Mouse (Mus musculus) hindbrain, embryonic 10.5 days (tissue): ENCODE data around the gene Tmem30b. TPM values are rescaled to one million over a fixed set of nuclear protein-coding genes. Genes with fewer than 3 reads are reported as not detected.

Source experiments
- DNase-seq: peaks from one replicate; pipeline ENCODE4 v3.0.0-alpha.2; 2017; ENCODE audit warnings: low spot score
- H3K27ac ChIP-seq: fragments of 300-500 bp; sonication (generic); 2 replicates; pipeline ENCODE4 v1.5.1; 2016; ENCODE audit warnings: mild to moderate bottlenecking, moderate library complexity
- H3K27me3 ChIP-seq: fragments of 300-500 bp; sonication (generic); 2 replicates; pipeline ENCODE4 v1.6.1; 2016; ENCODE audit warnings: mild to moderate bottlenecking; ENCODE audit not compliant: poor library complexity, insufficient read depth, severe bottlenecking
- H3K36me3 ChIP-seq: fragments of 300-500 bp; sonication (generic); 2 replicates; pipeline ENCODE4 v1.6.1; 2016; ENCODE audit warnings: mild to moderate bottlenecking, moderate library complexity
- H3K4me1 ChIP-seq: fragments of 300-500 bp; sonication (generic); replicated peaks from 2 replicates; pipeline ENCODE4 v1.6.1; 2016; ENCODE audit warnings: mild to moderate bottlenecking
- H3K4me3 ChIP-seq: fragments of 300-500 bp; sonication (generic); 2 replicates; pipeline ENCODE4 v1.5.1; 2016; ENCODE audit warnings: mild to moderate bottlenecking, moderate library complexity
- H3K9me3 ChIP-seq: fragments of 300-500 bp; sonication (generic); 2 replicates; pipeline ENCODE4 v1.6.1; 2016; ENCODE audit warnings: mild to moderate bottlenecking, moderate library complexity
- WGBS: fragments of 180-500 bp; shearing (Covaris S2); methylation state at CpG from one replicate; pipeline ENCODE4 v1.1.7; 2016; 5-methylcytosine and 5-hydroxymethylcytosine counted together
- polyA plus RNA-seq: library from polyadenylated mRNA; unstranded; fragments of >200 nt; fragmentation: Nextera tagmentation; extraction: Ambion mirVana; gene quantifications from 2 replicates; pipeline ENCODE4 v1.2.1, GENCODE M21; 2016

The Tmem30b gene
- 3.9 and 5.8 TPM in 2 replicates for polyA plus RNA-seq

DNA sequence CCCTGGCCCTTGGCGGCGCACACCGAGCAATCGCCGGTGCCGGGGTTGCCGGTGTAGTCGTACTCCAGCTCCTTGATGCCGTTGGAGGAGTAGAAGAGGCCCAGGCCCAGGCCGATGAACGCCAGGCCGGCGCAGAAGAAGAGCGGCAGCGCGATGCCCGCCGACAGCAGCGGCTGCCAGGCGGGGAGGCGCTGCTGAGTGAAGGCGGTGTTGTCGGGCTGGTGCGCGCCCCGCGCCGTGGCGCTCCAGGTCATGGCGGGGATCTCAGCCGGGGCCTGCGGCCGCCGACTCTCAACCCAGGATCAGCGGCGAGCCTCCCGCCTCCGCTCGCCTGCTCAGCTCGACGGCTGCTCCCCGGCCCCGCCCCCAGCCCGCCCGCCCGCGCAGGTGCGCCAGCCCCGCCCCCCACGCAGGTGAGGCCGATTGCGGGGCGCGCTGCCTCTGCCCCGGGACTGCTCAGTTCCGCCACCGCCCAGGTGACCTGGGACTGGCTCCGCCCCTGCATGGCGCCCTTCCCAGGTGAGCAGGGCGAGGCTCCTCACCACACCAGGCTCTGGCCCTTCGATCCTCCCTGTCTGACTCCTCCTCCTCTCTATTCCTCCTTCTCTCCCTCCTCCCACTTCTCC is at the start of gene Tmem30b:
Gene Tmem30b (minus strand): TSS at position 307 of the 626 bp plus-strand sequence.
- Histone ChIP-seq H3K27me3 (peaks cover 97% of the 10 kb centered on the region), H3K4me1 (peaks cover 34% of the 10 kb centered on the region), H3K27ac (peak within 1 kb of the TSS; percentile 75), H3K36me3 (no peaks in the 10 kb centered on the region), H3K9me3 (no peaks in the 10 kb centered on the region), H3K4me3 (peak within 1 kb of the TSS; percentile 56)
- 2% methylated on average over 60 of the region's 61 CpGs for WGBS
- no peak for DNase-seq

DNA sequence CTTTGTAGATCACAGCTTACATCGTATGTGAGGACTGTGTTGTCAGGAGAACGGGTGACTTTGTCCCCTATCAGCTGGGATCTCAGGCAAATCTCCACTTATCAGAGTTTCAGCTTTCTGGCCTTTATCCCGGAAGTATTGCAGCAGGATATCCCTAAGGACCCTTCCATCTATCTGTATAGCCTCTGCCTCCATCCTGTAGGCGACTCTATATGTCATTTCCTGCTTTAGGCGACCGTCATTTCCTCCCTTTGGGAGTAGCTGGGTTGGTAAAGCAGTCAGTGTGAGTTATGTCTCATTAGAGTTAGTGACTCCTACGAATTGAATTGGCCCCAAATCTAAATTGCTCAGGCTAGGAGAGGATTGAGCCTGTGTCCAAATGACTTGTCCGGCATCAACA is 49.0 kb upstream of the Tmem30b start:
- Histone ChIP-seq H3K27me3 (no peaks in the 10 kb centered on the region), H3K36me3 (no peaks in the 10 kb centered on the region), H3K4me3 (no peak overlapping the region), H3K27ac (no peak overlapping the region), H3K4me1 (peaks cover 6% of the 10 kb centered on the region), H3K9me3 (no peaks in the 10 kb centered on the region)
- WGBS: 87% methylated on average over 8 of the region's 8 CpGs
- DNase-seq: no peak

DNA sequence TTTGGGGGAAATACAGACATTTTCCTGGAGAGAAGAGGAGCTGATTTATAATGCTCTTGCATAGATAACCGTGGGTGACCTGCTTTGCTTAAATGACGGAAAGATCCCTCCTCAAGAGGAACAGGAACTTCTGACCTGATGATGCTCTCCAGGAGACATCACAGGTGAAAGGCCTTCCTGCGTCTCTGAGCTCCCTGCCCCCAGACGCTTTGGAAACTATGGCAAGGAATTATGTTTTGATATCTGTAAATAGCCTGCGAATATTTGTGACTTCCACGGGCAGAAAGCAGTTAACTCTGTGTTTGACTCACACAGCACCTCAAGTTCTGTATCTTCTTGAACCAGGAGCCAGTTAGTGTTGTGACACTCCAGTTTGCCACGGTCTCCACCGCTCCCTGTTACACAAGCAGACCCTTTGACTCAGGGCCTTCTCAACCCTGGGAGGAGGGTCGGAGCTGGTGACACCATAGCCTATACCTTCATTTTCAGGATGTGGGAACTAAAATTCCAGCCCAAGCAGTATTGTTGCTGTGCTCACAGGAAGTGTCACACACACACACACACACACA is 48.1 kb upstream of the Tmem30b start:
- H3K36me3 ChIP-seq: no peaks in the 10 kb centered on the region
- H3K4me1 ChIP-seq: peaks cover 4% of the 10 kb centered on the region; the same call in 1 of the 2 replicates
- no peaks in the 10 kb centered on the region for H3K9me3 ChIP-seq
- DNase-seq: no peak
- H3K27ac ChIP-seq: no peak overlapping the region
- H3K27me3 ChIP-seq: no peaks in the 10 kb centered on the region
- H3K4me3 ChIP-seq: no peak overlapping the region
- 86% methylated on average over 9 of the region's 9 CpGs for WGBS

DNA sequence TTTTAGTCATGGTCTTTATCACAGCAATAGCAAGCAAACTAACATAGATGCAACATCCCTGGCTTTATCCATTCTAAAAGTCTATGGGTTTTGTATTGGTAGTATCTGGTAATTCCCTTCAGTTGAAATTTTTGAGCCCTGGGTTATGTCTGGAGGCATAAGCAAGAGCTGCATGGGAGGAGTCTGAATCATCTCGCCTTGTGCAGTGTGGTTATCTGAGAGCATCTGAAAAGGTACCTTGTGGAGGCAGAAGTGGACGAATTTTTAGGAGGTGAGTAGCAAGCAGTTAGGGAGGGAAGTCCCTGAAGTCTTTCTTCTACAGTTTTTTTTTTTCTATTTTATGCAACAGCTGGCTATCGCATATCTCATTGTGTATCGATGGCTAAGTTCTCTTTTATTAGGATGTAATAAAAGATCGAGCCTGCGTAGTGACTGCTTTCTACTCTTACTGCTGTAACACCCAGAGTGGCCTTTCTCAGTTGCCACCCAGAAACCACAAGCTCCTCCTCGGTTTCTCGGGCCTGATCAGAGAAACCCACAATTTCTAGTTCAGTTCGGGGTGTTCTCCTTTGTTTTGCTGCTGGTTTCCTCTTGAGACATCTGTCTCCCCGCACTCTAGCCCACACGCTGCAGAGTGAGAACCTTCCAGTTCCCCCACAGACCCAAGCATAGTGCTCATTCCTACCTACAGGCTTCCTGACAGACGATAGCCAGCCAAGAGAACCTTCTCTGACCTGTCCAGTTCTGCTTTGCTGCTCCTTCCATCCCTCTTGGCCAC is 47.0 kb upstream of the Tmem30b start:
- H3K27ac ChIP-seq: no peak overlapping the region

DNA sequence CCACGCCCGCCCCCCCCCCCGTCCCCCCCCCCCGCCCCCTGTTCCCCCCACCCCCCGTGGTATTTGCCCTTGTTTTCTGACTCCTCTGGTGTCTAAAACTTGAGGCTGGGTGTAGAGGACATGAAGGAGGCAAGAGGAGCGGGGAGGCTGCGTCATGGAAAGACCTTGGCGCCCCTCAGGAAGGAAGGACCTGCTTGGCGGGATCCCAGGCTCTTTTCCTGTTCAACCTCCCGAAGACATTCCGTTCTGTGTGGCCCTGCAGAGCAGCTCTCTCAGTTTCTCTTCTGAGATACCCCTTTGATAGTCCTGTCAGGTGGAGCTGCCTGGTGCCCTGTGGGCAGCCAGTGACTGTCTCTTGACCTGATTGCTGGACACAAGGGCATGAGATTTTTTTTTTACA is 45.4 kb upstream of the Tmem30b start:
- Histone ChIP-seq H3K9me3 (no peaks in the 10 kb centered on the region), H3K4me1 (no peaks in the 10 kb centered on the region), H3K27ac (no peak overlapping the region), H3K4me3 (no peak overlapping the region), H3K27me3 (peaks cover 18% of the 10 kb centered on the region), H3K36me3 (no peaks in the 10 kb centered on the region)
- no peak for DNase-seq
- WGBS: 64% methylated on average over 10 of the region's 11 CpGs

More for the DNA sequence above, 47.0 kb upstream of the Tmem30b start:
- H3K4me1 ChIP-seq: peaks cover 2% of the 10 kb centered on the region; the same call in 1 of the 2 replicates
- no peaks in the 10 kb centered on the region for H3K9me3 ChIP-seq
- no peak for DNase-seq
- 91% methylated on average over 12 of the region's 12 CpGs for WGBS
- H3K27me3 ChIP-seq: peaks cover 2% of the 10 kb centered on the region; the same call in 1 of the 2 replicates
- no peak overlapping the region for H3K4me3 ChIP-seq
- H3K36me3 ChIP-seq: no peaks in the 10 kb centered on the region

GRCm38 (mm10) chr12:73590627-73591276 is 44.6 kb upstream of the Tmem30b start:
- no peak overlapping the region for H3K27ac ChIP-seq
- 88% methylated on average over 15 of the region's 15 CpGs for WGBS
- H3K4me3 ChIP-seq: no peak overlapping the region
- no peak for DNase-seq
- H3K4me1 ChIP-seq: peaks cover 4% of the 10 kb centered on the region
- no peaks in the 10 kb centered on the region for H3K36me3 ChIP-seq
- peaks cover 26% of the 10 kb centered on the region for H3K27me3 ChIP-seq
- H3K9me3 ChIP-seq: no peaks in the 10 kb centered on the region

DNA sequence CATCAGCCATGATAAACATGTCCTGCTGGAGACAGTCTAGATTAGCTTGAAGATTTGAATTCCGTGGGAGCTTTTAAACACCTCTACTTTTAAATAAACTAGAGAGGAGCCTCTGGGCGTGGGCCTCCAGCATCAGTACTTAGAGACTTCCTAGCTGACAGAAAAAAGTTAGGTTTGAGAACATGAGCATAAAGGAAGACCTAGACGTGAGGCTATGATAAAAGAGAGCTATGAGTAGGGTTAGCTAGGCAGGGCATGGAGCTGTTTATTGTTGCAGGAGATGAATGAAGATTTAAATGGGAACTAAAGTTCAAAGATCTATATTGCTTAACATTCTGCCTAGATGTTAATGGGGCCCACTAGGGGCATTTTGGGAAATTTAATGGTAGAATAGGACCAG is 41.1 kb upstream of the Tmem30b start:
- Histone ChIP-seq H3K4me3 (no peak overlapping the region), H3K27ac (no peak overlapping the region), H3K36me3 (no peaks in the 10 kb centered on the region), H3K27me3 (peaks cover 53% of the 10 kb centered on the region), H3K4me1 (peaks cover 24% of the 10 kb centered on the region), H3K9me3 (no peaks in the 10 kb centered on the region)
- 62% methylated on average over 3 of the region's 3 CpGs for WGBS
- DNase-seq: no peak

DNA sequence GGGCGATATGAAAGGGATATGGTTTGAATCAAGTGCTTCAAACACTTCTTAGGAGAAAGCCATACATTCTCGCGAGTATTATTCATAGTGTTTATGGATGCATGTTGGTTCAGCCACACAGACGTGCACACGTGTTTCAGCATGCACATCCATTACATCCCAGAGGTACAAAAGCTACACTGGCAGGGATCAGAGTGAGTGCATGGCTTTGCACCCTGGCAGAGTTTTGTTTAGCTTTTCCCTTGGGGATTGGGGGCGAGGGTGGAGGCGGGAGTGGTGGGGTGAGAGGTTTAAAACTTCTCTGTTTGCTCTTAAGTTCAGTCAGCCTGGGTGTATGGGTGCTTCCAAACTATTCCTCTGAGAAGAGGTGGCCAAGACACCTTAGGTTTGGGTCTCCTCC is 39.7 kb upstream of the Tmem30b start:
- Histone ChIP-seq H3K27me3 (peaks cover 63% of the 10 kb centered on the region), H3K4me1 (peaks cover 24% of the 10 kb centered on the region), H3K36me3 (no peaks in the 10 kb centered on the region), H3K27ac (no peak overlapping the region), H3K4me3 (peak overlapping the region; percentile 80), H3K9me3 (no peaks in the 10 kb centered on the region)
- DNase-seq: peak; percentile 8
- WGBS: 2% methylated on average over 7 of the region's 7 CpGs

GRCm38 (mm10) chr12:73585241-73585801 is 39.1 kb upstream of the Tmem30b start:
- Histone ChIP-seq H3K36me3 (no peaks in the 10 kb centered on the region), H3K27ac (peak overlapping the region; percentile 89), H3K9me3 (no peaks in the 10 kb centered on the region), H3K27me3 (peaks cover 65% of the 10 kb centered on the region), H3K4me1 (peaks cover 24% of the 10 kb centered on the region), H3K4me3 (peak overlapping the region; percentile 80)
- DNase-seq: peak; percentile 35
- 1% methylated on average over 33 of the region's 33 CpGs for WGBS

DNA sequence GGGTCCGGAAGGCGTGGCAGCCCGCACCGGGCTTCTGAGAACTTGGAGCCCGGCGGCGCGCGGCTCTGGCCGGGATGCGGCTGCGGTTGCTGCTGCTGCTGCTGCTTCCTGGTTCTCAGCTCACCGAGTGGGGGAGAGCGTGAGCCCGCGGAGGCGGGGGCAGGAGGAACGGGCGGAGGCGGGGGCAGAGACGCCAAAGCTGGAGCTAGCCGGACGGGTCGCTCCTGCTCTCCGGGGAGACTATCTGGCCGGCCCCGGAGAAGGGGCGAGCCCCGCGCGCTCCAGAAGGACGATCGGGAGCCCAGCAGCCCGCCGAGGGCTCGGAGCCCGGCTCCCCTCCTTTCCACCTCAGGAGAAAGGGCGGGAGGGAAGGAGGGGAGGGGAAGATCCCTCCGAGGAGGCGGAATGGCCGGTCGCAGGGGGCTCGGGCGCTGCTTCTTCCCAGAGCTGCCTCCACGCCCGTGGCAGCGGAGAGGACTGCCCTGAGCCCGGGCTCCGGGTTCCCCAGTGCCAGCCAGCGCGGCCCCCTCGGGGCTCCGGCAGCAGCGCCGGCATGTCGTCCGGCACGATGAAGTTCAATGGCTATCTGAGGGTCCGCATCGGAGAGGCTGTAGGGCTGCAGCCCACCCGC is 38.5 kb upstream of the Tmem30b start, which contains the start of gene Prkch:
Gene Prkch (plus strand): TSS at position 187 of the 631 bp plus-strand sequence.
- Histone ChIP-seq H3K9me3 (no peaks in the 10 kb centered on the region), H3K4me3 (peak within 1 kb of the TSS; percentile 80), H3K27me3 (peaks cover 65% of the 10 kb centered on the region), H3K4me1 (peaks cover 24% of the 10 kb centered on the region), H3K36me3 (no peaks in the 10 kb centered on the region), H3K27ac (peak within 1 kb of the TSS; percentile 89)
- peak; percentile 87 for DNase-seq
- under 1% methylated on average over 61 of the region's 61 CpGs for WGBS

DNA sequence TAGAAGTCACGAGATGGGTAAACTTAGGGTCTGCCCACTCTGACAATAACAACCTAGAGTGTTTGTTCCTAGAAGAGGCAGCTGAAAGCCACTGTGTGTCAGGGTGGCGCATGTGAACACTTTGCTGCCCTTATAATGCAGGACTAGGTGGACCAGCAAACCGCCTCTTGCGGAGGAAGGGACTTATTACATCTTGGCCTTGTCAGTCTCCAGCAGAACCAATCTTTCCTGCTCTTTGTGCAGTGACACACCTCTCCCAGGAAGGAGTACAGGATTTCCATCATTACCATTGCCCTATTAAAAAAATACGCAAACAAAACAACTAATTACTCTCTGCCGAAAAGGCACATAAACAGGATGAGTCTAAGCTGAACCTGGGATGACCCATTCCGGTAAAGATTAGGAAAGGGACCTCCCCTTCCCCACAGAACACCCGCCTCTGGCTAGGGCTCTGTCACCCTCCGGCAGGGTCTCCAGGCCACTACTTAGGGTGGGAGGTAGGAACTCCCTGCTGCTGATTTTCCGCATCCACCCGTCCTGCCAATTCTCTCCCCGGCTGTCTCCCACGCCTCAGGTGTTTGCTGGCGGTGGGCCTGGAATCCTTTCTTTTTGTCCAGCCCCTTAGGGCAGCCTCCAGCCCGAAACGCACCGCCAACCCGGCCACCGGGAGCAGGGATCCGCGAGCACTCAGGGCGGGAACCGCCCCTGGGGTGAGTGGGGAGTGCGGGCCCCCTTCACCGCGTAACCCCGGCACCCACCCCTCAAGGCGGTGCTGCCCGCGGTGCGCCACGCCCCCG is 37.8 kb upstream of the Tmem30b start:
- WGBS: 5% methylated on average over 33 of the region's 33 CpGs
- peak; percentile 38 for DNase-seq
- peaks cover 65% of the 10 kb centered on the region for H3K27me3 ChIP-seq
- H3K4me3 ChIP-seq: peak overlapping the region; percentile 80
- H3K27ac ChIP-seq: peak overlapping the region; percentile 89
- H3K4me1 ChIP-seq: peaks cover 24% of the 10 kb centered on the region
- H3K9me3 ChIP-seq: no peaks in the 10 kb centered on the region
- no peaks in the 10 kb centered on the region for H3K36me3 ChIP-seq
